In genomic region chr1:187286924-187287323, GRCm38 (mm10) we compare ENCODE assay signal across 23 mouse cellular contexts.
"Had no signal": no experiment of that assay in that cellular context is flagged by ENCODE, and none has a peak within 500 bp of the region (broad histone marks: within the 10 kb centered on the region; RNA-seq: fewer than 3 reads in every experiment).

No protein-coding gene starts in this region.

- H3K36me3 ChIP-seq: heart, embryonic 13.5 days; heart, embryonic 15.5 days; limb, embryonic 13.5 days; limb, embryonic 15.5 days; liver, embryonic 12.5 days had no signal

- ATAC-seq: hindbrain, embryonic 16.5 days; liver, embryonic 12.5 days had no signal

- H3K27ac ChIP-seq: heart, adult 2 months; heart, embryonic 13.5 days; heart, embryonic 15.5 days; hindbrain, embryonic 14.5 days; limb, embryonic 13.5 days; limb, embryonic 15.5 days; liver, embryonic 12.5 days; liver, embryonic 14.5 days had no signal

- H3K4me3 ChIP-seq: heart, adult 2 months; heart, embryonic 13.5 days; heart, embryonic 15.5 days; limb, embryonic 13.5 days; limb, embryonic 15.5 days; liver, embryonic 12.5 days had no signal

- H3K27me3 ChIP-seq: heart, embryonic 13.5 days; heart, embryonic 15.5 days; limb, embryonic 13.5 days; limb, embryonic 15.5 days; liver, embryonic 12.5 days had no signal

- H3K9me3 ChIP-seq: heart, embryonic 13.5 days; heart, embryonic 15.5 days; limb, embryonic 13.5 days; limb, embryonic 15.5 days; liver, embryonic 12.5 days had no signal

- DNase-seq: gastrocnemius, postnatal 14 days; gastrocnemius, postnatal 36 days; heart, adult 11 months; heart, adult 2 months; heart, postnatal 14 days; heart, postnatal 36 days; kidney, adult 18-20 months; kidney, adult 8-10 months; kidney, postnatal 10 days; kidney, postnatal 25 days; kidney, postnatal 4 days; layer of hippocampus, adult 9-11 months; layer of hippocampus, postnatal 36 days; left cerebral cortex, postnatal 4 days had no signal

- H3K9ac ChIP-seq: heart, embryonic 13.5 days; heart, embryonic 15.5 days; hindbrain, embryonic 14.5 days; limb, embryonic 13.5 days; limb, embryonic 15.5 days; liver, embryonic 12.5 days; liver, embryonic 14.5 days had no signal

- H3K4me1 ChIP-seq: limb, embryonic 13.5 days; limb, embryonic 15.5 days; liver, embryonic 12.5 days had no signal

- H3K4me2 ChIP-seq: heart, embryonic 11.5 days; heart, embryonic 13.5 days; heart, embryonic 15.5 days; hindbrain, embryonic 14.5 days; limb, embryonic 13.5 days; limb, embryonic 15.5 days; liver, embryonic 12.5 days had no signal
